Mouse (Mus musculus): Measurements from ENCODE around the gene Cecr2.

GRCm38 (mm10) chr6:120773763-120774162 is 107.6 kb downstream of the Cecr2 start:
- TF ChIP-seq CTCF (IDR thresholded peaks at IDR 0.05) (no peak), EP300 (IDR thresholded peaks at IDR 0.05) (no peak)

Data from lung, postnatal 0 days (tissue).